Mouse (Mus musculus): Measurements from ENCODE around the gene Amigo2. TPM values are rescaled to one million over a fixed set of nuclear protein-coding genes. Genes with fewer than 3 reads are reported as not detected.
"Not testable (repeated sequence)": the region's sequence is repeated elsewhere in the genome, so short reads cannot be mapped to it uniquely, and the experiment has no call there.

The Amigo2 gene
- total RNA-seq, 2 experiments from 2014 or later: 1.00 to 1.9 TPM

- no peak for ATAC-seq (replicated peaks; ENCODE audit: poor library complexity)
Measured at GRCm38 (mm10) chr15:97229494-97230077, 17.5 kb downstream of the Amigo2 start.

- ATAC-seq (replicated peaks; ENCODE audit: poor library complexity): no peak
Measured at GRCm38 (mm10) chr15:97224003-97224402, 23.1 kb downstream of the Amigo2 start.

DNA sequence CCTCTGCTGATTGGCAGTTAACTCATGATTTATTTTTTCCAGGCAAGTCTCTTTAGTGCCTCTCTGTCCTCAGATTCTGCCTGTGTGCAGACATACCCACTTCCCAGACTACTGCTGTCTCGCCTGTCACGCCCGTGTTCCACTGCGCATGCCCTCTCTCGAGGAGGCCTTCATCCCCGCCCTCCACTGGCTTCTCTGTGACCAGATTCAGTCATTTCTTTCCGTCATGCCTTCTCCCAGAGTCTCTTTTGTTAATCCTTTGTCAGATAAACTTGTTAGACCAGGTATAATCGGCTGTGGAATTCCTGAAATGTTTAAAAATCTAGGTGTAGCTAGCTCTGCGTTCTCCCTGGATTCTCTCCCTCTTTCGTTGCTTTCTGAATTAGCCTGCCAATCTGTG, 23.7 kb downstream of the Amigo2 start:
- ATAC-seq (replicated peaks; ENCODE audit: poor library complexity): no peak

GRCm38 (mm10) chr15:97216843-97217242, 30.2 kb downstream of the Amigo2 start:
- no peak for ATAC-seq (replicated peaks; ENCODE audit: poor library complexity)

GRCm38 (mm10) chr15:97212501-97213477, 34.3 kb downstream of the Amigo2 start:
- peak; percentile 97 for ATAC-seq (replicated peaks; ENCODE audit: poor library complexity)

DNA sequence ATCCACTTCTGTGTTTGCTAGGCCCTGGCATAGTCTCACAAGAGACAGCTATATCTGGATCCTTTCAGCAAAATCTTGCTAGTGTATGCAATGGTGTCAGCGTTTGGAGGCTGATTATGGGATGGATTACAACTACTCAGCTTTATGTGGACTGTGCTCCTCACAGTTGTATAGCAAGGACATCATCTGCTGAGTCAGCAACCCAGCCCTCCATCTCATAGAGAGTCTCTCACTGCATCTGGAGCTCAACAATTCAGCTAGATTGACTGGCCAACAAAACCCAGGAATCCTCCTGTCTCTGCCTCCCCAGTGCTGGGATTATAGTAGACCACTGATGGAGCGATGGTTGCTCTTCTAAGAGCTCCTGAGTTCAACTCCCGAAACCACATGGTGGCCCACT, 37.3 kb downstream of the Amigo2 start:
- ATAC-seq (replicated peaks; ENCODE audit: poor library complexity): not testable (repeated sequence)

DNA sequence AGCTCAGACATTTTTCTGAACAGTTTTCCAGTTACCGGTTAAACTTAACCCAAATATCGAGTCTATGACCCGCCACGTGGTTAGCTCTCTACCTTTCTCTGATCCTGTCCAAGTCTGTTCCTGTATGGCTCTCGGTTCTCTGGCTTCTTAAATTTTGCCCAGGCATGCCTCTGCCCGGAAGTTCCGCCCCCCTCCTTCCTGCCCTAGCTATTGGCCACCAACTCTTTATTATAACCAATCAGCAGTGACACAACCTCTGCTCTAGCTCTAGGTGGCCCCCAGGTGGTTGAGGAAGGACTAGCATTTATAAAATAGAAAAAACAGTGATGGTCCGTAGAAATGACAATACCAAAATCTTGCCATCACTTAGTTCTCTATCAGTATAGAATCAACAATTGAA, 40.6 kb downstream of the Amigo2 start:
- peak; percentile 37; the same call in 1 of the 2 replicates for ATAC-seq (replicated peaks; ENCODE audit: poor library complexity)

GRCm38 (mm10) chr15:97205776-97206175, 41.3 kb downstream of the Amigo2 start:
- ATAC-seq (replicated peaks; ENCODE audit: poor library complexity): no peak

DNA sequence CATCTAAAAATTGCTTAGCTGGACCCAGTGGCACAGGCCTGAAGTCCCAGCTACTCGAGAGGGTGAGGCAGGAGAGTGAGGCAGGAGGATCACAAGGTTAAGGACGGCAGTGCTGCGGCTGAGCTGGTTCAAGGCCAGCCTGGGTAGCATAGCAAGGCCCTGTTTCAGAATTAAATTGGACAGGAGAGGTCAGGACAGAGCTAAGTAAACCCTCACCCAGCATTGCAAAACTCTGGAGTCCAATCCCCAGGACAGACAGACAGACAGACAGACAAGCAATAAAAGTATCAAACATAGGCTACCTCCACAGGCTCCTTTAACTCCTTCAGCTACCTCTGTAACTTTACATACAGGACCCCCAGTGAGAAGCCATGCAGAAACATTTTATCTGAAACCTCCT, 42.2 kb downstream of the Amigo2 start:
- no peak for ATAC-seq (replicated peaks; ENCODE audit: poor library complexity)

- peak; percentile 39; the same call in 1 of the 2 replicates for ATAC-seq (replicated peaks; ENCODE audit: poor library complexity)
Measured at GRCm38 (mm10) chr15:97196644-97197043, 50.4 kb downstream of the Amigo2 start.

GRCm38 (mm10) chr15:97195628-97196027, 51.5 kb downstream of the Amigo2 start:
- peak; percentile 81 for ATAC-seq (replicated peaks; ENCODE audit: poor library complexity)

Other genes with a start within 250 kb of the Amigo2 start
- gene Slc38a4, start 191.3 kb downstream of the Amigo2 start, total RNA-seq (2015): not detected in 2 replicates
- not detected in 2 replicates for gene Slc38a4, start 191.3 kb downstream of the Amigo2 start, total RNA-seq (2017)
- 26.3 and 26.9 TPM in 2 replicates for gene Pced1b, start 180 bp downstream of the Amigo2 start, total RNA-seq (2015)
- gene Pced1b, start 180 bp downstream of the Amigo2 start, total RNA-seq (2017): 6.7 and 7.9 TPM in 2 replicates